Mouse (Mus musculus) bone marrow, adult 2 months (tissue): ENCODE results near the gene Barhl1.

Source experiments
- CTCF ChIP-seq: fragments of 200-500 bp; IDR thresholded peaks from 2 replicates; pipeline ENCODE4 v1.5.1; 2011; ENCODE audit warnings: low read length, control low read depth; ENCODE audit not compliant: control insufficient read depth, insufficient read depth
- POLR2A ChIP-seq: fragments of 200-500 bp; IDR thresholded peaks from 2 replicates; pipeline ENCODE4 v1.6.1; 2011; ENCODE audit warnings: low read depth, mild to moderate bottlenecking, control low read depth, low read length, borderline replicate concordance; ENCODE audit not compliant: control insufficient read depth

DNA sequence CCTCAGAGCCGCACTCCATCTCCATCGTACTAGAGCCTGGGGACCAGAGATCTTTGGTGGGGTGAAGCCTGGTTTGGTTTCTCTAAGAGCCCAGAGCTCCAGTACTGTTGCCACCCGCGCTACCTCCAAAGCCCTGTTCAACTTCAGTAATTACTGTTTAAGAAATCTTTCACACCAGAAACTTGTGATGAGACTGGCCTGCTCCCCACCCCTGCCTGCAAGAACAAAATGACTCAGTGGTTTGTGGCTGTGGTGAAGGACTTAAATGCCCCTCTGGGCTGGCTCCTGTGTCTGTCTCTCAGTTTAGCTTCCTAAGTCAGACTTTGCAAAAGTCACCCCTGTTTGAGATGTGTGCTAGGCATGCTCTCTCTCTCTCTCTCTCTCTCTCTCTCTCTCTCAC lies 3.5 kb downstream of the Barhl1 start:
- no peak for TF ChIP-seq POLR2A
- TF ChIP-seq CTCF = no peak
